Mouse (Mus musculus) small intestine, adult 2 months (tissue): ENCODE results near the gene Ankrd24.

ENCODE experiments used
- CTCF ChIP-seq: fragments of 200-500 bp; IDR thresholded peaks from 2 replicates; pipeline ENCODE4 v1.5.1; 2012; ENCODE audit warnings: low read depth, mild to moderate bottlenecking, control low read depth, inconsistent platforms, low read length, moderate library complexity, mixed read lengths; ENCODE audit not compliant: insufficient replicate concordance, insufficient read length; ENCODE audit errors: extremely low read depth
- POLR2A ChIP-seq: fragments of 200-500 bp; IDR thresholded peaks from 2 replicates; pipeline ENCODE4 v1.6.1; 2012; ENCODE audit warnings: low read depth, mild to moderate bottlenecking, control low read depth, inconsistent platforms, low read length, moderate library complexity

DNA sequence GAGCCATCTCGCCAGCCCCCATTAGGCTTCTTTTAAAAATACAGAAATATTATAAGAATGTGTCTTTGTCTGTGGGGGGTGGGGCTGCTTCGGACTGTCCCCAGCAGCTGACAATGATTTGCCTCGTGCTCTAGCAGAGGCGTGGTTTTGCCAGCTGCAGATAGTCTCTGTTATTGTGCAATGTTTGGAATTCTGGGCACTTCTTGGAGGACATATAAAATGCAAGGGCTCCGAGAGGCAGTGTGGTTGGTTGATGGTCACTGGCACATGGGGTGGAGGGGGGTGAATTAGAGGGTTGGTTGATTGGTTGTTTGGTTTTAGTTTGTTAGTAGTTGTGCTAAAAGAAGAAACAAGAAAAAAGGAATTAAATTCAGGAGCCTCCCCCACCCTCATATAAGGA lies 8.4 kb upstream of the Ankrd24 start:
- TF ChIP-seq CTCF (no peak), POLR2A (no peak)
